Mouse (Mus musculus) activated CD4-positive, CD25-positive, alpha-beta regulatory T cell, adult 4 months (primary cell): ENCODE data around the gene A730049H05Rik. TPM values are rescaled to one million over a fixed set of nuclear protein-coding genes. Genes with fewer than 3 reads are reported as not detected.

Experiments used
- ATAC-seq: one replicate; pipeline ENCODE4 v1.8.0; 2017
- polyA plus RNA-seq, 2 experiments: library from polyadenylated mRNA; unstranded; fragments of 100-300 nt; shearing (Covaris generic); gene quantifications; one replicate each; pipeline ENCODE4 v1.2.1; 2017

Gene A730049H05Rik
- polyA plus RNA-seq, 2 experiments from 2014 or later, result not detected

- ATAC-seq, result no peak
Measured at GRCm38 (mm10) chr6:92829148-92829547, 12.9 kb downstream of the A730049H05Rik start.

GRCm38 (mm10) chr6:92831106-92831505, 14.8 kb downstream of the A730049H05Rik start:
- ATAC-seq, result no peak

- ATAC-seq, result no peak
Measured at GRCm38 (mm10) chr6:92842000-92842399, 25.7 kb downstream of the A730049H05Rik start.

- ATAC-seq, result no peak
Measured at GRCm38 (mm10) chr6:92843474-92843873, 27.2 kb downstream of the A730049H05Rik start.

GRCm38 (mm10) chr6:92845898-92846297, 29.6 kb downstream of the A730049H05Rik start:
- ATAC-seq, result no peak

- no peak for ATAC-seq
Measured at GRCm38 (mm10) chr6:92846614-92847013, 30.3 kb downstream of the A730049H05Rik start.

- ATAC-seq, result no peak
Measured at GRCm38 (mm10) chr6:92849208-92849607, 32.9 kb downstream of the A730049H05Rik start.

GRCm38 (mm10) chr6:92850250-92850649, 34.0 kb downstream of the A730049H05Rik start:
- no peak for ATAC-seq

GRCm38 (mm10) chr6:92854873-92855272, 38.6 kb downstream of the A730049H05Rik start:
- ATAC-seq, result no peak

- no peak for ATAC-seq
Measured at GRCm38 (mm10) chr6:92857761-92858160, 41.5 kb downstream of the A730049H05Rik start.

- no peak for ATAC-seq
Measured at GRCm38 (mm10) chr6:92858721-92859510, 42.6 kb downstream of the A730049H05Rik start.

GRCm38 (mm10) chr6:92860285-92860912, 44.1 kb downstream of the A730049H05Rik start:
- no peak for ATAC-seq

- no peak for ATAC-seq
Measured at GRCm38 (mm10) chr6:92862599-92862998, 46.3 kb downstream of the A730049H05Rik start.

- no peak for ATAC-seq
Measured at GRCm38 (mm10) chr6:92869089-92869581, 52.9 kb downstream of the A730049H05Rik start, which contains the start of gene Gm15737. Gm15737 (plus strand) TSS chr6:92869357.

- no peak for ATAC-seq
Measured at GRCm38 (mm10) chr6:92869582-92870219, 53.4 kb downstream of the A730049H05Rik start.

GRCm38 (mm10) chr6:92871813-92872212, 55.5 kb downstream of the A730049H05Rik start:
- no peak for ATAC-seq

- ATAC-seq, result no peak
Measured at GRCm38 (mm10) chr6:92872766-92873165, 56.5 kb downstream of the A730049H05Rik start.

GRCm38 (mm10) chr6:92874854-92875253, 58.6 kb downstream of the A730049H05Rik start:
- ATAC-seq, result no peak

GRCm38 (mm10) chr6:92875340-92875739, 59.1 kb downstream of the A730049H05Rik start:
- no peak for ATAC-seq

GRCm38 (mm10) chr6:92876121-92876520, 59.8 kb downstream of the A730049H05Rik start:
- ATAC-seq, result no peak

- ATAC-seq, result no peak
Measured at GRCm38 (mm10) chr6:92877236-92877635, 61.0 kb downstream of the A730049H05Rik start.

- no peak for ATAC-seq
Measured at GRCm38 (mm10) chr6:92878771-92879170, 62.5 kb downstream of the A730049H05Rik start.

- no peak for ATAC-seq
Measured at GRCm38 (mm10) chr6:92879700-92880265, 63.5 kb downstream of the A730049H05Rik start.
